Mouse (Mus musculus): ENCODE results near the gene Slc12a1. TPM values are rescaled to one million over a fixed set of nuclear protein-coding genes. Genes with fewer than 3 reads are reported as not detected.

Slc12a1 gene
- polyA plus RNA-seq, 1 experiment: not detected

DNA sequence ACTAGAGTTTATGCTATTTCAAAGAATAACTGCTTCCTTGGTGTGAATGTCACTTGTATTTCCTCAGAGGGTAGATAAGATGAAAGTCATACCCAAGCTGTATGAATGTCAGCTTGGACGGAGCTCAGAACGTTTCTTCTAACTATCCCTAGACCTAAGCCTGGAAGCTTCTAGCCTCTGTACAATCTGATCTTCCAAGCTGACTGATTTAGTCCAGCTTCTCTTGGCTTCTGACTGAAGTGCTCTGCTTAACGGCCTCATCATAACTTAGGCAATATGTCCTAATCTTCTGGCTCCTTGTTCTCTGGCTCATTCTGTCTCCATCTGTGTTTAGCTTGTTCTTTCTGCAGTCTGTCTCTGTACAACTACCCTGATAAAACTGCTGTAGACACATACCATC, 102.3 kb downstream of the Slc12a1 start:
- no peak for DNase-seq (ENCODE audit: low spot score)

DNA sequence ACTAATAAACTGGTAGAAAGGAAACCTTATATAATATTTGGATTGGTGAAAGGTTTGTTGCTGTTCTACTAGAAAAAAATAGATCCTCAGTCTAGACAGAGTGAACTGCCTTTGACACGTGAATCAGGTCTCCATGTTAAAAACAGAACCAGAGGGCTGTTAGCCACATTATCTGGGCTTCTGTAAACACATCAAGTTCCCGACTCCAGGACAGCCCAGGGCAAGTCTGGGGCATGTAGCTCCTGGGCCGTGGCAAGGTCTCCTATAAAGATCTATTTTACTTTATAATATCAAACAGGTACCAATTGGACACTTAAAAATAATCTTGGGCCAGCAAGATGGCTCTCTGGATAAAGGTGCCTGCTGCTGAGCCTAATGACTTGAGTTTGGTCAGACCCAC, 103.6 kb downstream of the Slc12a1 start:
- DNase-seq (ENCODE audit: low spot score): no peak

- no peak for DNase-seq (ENCODE audit: low spot score)
Measured at GRCm38 (mm10) chr2:125259230-125260120, 107.2 kb downstream of the Slc12a1 start.

DNA sequence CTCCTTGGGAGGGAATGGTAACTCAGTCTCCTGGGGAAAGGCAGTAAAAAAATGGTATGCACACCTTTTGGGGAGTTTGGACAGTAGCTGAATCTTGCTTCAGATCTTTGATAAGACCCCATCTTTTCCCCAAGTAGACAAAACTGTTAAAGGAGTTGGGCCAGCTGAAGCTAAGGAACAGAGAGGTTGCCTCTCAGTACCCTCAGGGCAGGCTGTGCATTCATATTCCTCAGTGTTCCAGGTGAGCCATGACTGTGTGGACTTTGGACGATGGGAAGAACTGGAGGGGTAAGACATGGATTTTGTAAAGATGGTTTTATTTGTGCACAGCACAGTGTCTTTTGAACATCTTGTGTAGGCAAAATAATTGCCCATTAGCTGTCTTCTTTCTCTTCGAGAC, 108.0 kb downstream of the Slc12a1 start:
- DNase-seq (ENCODE audit: low spot score): no peak

DNA sequence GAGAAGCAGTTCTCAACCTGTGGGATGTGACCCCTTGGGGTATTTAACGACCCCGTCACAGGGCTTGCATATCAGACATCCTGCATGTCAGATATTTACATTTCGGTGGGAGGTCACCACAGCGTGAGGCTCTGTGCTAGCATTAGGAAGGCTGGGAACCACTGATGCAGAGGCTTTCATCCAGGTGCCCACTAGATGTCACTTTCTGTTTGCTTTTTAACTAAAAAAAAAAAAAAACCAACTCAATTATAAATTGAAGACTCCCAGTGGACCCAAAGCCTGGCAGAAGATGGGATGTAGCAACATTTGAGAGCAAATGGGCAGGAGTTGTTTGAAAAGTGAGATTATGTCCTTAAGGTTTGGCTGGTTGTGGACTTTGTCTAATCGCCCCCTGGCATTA, 110.8 kb downstream of the Slc12a1 start:
- DNase-seq (ENCODE audit: low spot score): no peak

GRCm38 (mm10) chr2:125263753-125264152, 111.4 kb downstream of the Slc12a1 start:
- DNase-seq (ENCODE audit: low spot score): no peak

DNA sequence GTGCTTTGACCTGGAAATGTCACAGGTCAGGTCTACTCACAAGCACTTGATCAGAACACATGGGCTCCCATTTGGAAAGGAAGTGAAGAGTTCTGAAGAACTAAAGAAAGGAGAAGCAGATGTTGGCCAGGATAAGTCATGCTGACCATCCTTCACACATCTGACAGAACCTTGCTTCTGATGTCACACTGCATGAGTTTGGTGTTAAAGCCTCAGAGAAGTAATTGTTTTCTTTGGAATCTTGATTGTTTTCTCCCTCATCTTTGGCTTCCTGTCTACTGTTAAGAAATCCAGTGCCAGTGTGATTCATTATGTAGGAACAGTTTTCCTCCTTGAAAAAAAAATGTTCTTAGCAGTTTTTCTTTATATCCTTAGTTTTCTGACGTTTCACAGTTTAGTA, 116.6 kb downstream of the Slc12a1 start:
- DNase-seq (ENCODE audit: low spot score): no peak

DNA sequence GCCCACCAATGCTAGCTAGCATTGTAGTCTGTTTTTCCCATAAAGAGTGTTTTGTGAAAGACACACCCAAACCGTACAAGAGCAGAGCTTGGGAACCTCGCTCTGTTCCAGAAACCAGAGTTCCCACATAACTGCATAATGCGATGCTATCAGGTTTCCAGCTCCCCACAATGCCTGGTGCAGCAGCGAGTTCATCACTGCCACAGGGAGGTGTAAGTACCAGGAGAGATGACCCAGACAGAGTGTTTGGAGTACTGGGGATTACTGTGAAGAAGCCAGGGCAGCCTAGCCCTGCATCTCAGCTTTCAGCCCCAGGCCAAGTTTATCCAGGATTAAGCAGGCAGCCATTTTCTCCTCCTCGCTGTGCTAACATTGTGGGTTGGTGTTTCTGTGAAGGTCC, 123.3 kb downstream of the Slc12a1 start:
- no peak for DNase-seq (ENCODE audit: low spot score)

DNA sequence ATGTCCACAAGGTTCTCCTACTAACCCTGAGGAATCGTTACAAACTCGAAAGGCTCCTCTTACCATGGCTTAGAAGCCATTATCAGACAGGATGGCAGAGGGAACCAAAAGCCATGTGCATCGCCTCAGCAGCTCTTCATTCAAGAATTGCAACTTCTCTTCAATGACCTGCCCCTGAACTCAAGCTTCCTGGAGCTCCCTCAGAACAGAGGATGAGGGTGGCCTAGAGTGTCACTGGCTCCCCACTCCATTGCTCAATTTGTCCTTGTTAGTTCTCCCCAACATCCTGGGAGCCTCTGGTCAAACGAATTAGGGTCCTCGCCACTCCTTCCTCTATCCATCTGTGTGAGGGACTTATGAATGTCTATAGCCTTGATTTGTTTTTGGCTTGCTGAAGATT, 124.4 kb downstream of the Slc12a1 start:
- no peak for DNase-seq (ENCODE audit: low spot score)

GRCm38 (mm10) chr2:125278474-125278873, 126.2 kb downstream of the Slc12a1 start:
- DNase-seq (ENCODE audit: low spot score): no peak

Other genes starting within 250 kb of the Slc12a1 start
- gene Slc24a5, start 84.4 kb upstream of the Slc12a1 start, polyA plus RNA-seq (2012; rRNA removed): 0.15 and 0.16 TPM in 2 replicates
- 19.6 and 19.9 TPM in 2 replicates for gene Myef2, start 28.8 kb upstream of the Slc12a1 start, polyA plus RNA-seq (2012; rRNA removed)
- not detected in 2 replicates for gene Ctxn2, start 15.8 kb upstream of the Slc12a1 start, polyA plus RNA-seq (2012; rRNA removed)
- gene Dut, start 94.7 kb downstream of the Slc12a1 start, polyA plus RNA-seq (2012; rRNA removed): 17.9 and 22.2 TPM in 2 replicates

All from urinary bladder, adult 2 months (tissue).